Comparison of ENCODE assay signal across 10 mouse cellular contexts in the genomic region with DNA sequence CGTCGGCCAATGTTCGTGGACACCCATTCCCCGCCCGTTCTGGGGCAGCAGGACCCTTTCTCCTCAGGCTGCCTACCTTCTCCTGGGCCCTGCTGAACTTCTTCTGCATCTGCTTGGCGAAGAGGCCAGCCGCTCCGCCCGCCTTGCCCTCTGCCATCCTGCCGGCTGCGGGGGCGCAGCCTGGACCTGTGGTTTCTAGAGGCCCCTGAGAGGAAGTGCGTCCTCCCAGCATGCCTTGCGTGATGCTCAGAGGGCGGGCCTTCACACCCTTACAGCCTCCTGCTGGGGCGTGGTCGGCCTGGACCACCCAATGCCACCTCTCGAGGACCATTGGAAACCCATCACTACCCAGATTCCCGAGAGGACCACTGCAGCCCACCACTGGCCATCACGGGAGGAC. TPM values are rescaled to one million over a fixed set of nuclear protein-coding genes. Genes with fewer than 3 reads are reported as not detected.
DNase-seq lines count a peak whose midpoint lies in the region; ATAC-seq and TF ChIP-seq lines count a peak whose summit lies in the region.
"Had no signal": no experiment of that assay in that cellular context is flagged by ENCODE, and none has a peak within 500 bp of the region (broad histone marks: within the 10 kb centered on the region; RNA-seq: fewer than 3 reads in every experiment).

A gene (minus strand): TSS at position 217 of the 400 bp plus-strand sequence.

- peak; percentile 97 for DNase-seq in heart, adult 11 months
- DNase-seq in heart, postnatal 25 days (ENCODE audit: low spot score): no peak
- no peak for DNase-seq in lung, embryonic 14.5 days
- peak; percentile 81 to 88 for DNase-seq in spleen, postnatal 4 days (ENCODE audit: low spot score in 2 of 2)
- DNase-seq in ovary, postnatal 36 days (ENCODE audit: low spot score): no peak
- DNase-seq in right cerebral cortex, adult 2 months (ENCODE audit: low spot score in 2 of 2): no peak

- no peak for TF ChIP-seq CTCF in lung, embryonic 14.5 days (IDR thresholded peaks at IDR 0.05; ENCODE audit: low read depth)

- 84% methylated on average over 20 of the region's 20 CpGs for WGBS in lung, embryonic 14.5 days

- H3K4me2 ChIP-seq in lung, embryonic 14.5 days: no peak within 1 kb of the TSS
- H3K4me2 ChIP-seq: heart, embryonic 13.5 days had no signal

- intact Hi-C loops in heart, postnatal 25 days (cut with DNase I): no loop called here

- no peaks in the 10 kb centered on the region for H3K9me3 ChIP-seq in lung, embryonic 14.5 days (ENCODE audit: low read depth, low read length)
- H3K9me3 ChIP-seq: heart, embryonic 13.5 days had no signal

- ATAC-seq in erythroblast, adult 5-6 weeks (replicated peaks; ENCODE audit: low FRiP score, poor library complexity, severe bottlenecking): peak; percentile 58
- ATAC-seq in lung, embryonic 14.5 days (ENCODE audit: insufficient read depth): no peak
- ATAC-seq in cerebellum, adult (ENCODE audit: insufficient number of reproducible peaks, low FRiP score, low TSS enrichment): no peak

- H3K36me3 ChIP-seq in lung, embryonic 14.5 days (ENCODE audit: insufficient read depth): no peaks in the 10 kb centered on the region
- H3K36me3 ChIP-seq: heart, embryonic 13.5 days had no signal

- no peak within 1 kb of the TSS for H3K27ac ChIP-seq in lung, embryonic 14.5 days (ENCODE audit: low read depth)
- H3K27ac ChIP-seq: heart, embryonic 13.5 days had no signal

- peak within 1 kb of the TSS; percentile 6; the same call in 1 of the 2 replicates for H3K4me3 ChIP-seq in lung, embryonic 14.5 days (ENCODE audit: low read depth, low read length)
- H3K4me3 ChIP-seq: heart, embryonic 13.5 days; myocyte had no signal

- no peaks in the 10 kb centered on the region for H3K27me3 ChIP-seq in lung, embryonic 14.5 days (ENCODE audit: insufficient read depth, low read length)
- H3K27me3 ChIP-seq: heart, embryonic 13.5 days had no signal

- no peaks in the 10 kb centered on the region for H3K4me1 ChIP-seq in lung, embryonic 14.5 days (ENCODE audit: insufficient read depth)

- no peak within 1 kb of the TSS for H3K9ac ChIP-seq in lung, embryonic 14.5 days
- H3K9ac ChIP-seq: heart, embryonic 13.5 days had no signal

RNA-seq across cellular contexts. Expression of the gene that starts here (rescaled TPM):
- total RNA-seq in heart, postnatal 25 days (2021): 1 to 10 TPM; 1.2 to 1.7 TPM
- total RNA-seq in erythroblast, adult 5-6 weeks (2015; ENCODE audit: low replicate concordance): 30.4 and 56.8 TPM in 2 replicates
- total RNA-seq in erythroblast, adult 5-6 weeks (2017; ENCODE audit: low replicate concordance): 32.1 and 37.9 TPM in 2 replicates
- 4.8 TPM in 2 replicates for polyA plus RNA-seq in lung, embryonic 14.5 days (2014; fragmentation: Nextera tagmentation; extraction: Ambion mirVana)
- polyA plus RNA-seq: myocyte had no signal

Comparison
In these comparisons a context has a peak if more than half of its experiments do, and no peak if none do; other contexts are left out.
1. RNA of the gene that starts here (total RNA-seq): 30.4 to 56.8 TPM in erythroblast, adult 5-6 weeks; 1.2 to 1.7 TPM in heart, postnatal 25 days; every median in the first group is over 10 times any median in the second.
2. DNase-seq: peak in heart, adult 11 months (single experiment) and spleen, postnatal 4 days (2 of 2); none in heart, postnatal 25 days (single experiment), lung, embryonic 14.5 days (single experiment), ovary, postnatal 36 days (single experiment) and right cerebral cortex, adult 2 months (0 of 2).